Mouse (Mus musculus): Measurements from ENCODE around the gene Stk4.

GRCm38 (mm10) chr2:164168571-164168946 lies 98.4 kb downstream of the Stk4 start:
- TF ChIP-seq CTCF (IDR thresholded peaks at IDR 0.05; ENCODE audit: insufficient read depth, low read depth, low read length) (no peak), POLR2A (IDR thresholded peaks at IDR 0.05; ENCODE audit: insufficient read depth, low read depth, low read length) (no peak)

Data from olfactory bulb, adult 2 months (tissue).